Mouse (Mus musculus) olfactory bulb, adult 2 months (tissue): ENCODE results near the gene Ctso.

Experiments
- CTCF ChIP-seq: fragments of 200-500 bp; IDR thresholded peaks from 2 replicates; pipeline ENCODE4 v1.5.1; 2012; ENCODE audit warnings: low read depth, mild to moderate bottlenecking, low read length, moderate library complexity; ENCODE audit not compliant: insufficient read depth
- POLR2A ChIP-seq: fragments of 200-500 bp; IDR thresholded peaks from 2 replicates; pipeline ENCODE4 v1.6.1; 2012; ENCODE audit warnings: mild to moderate bottlenecking, low read depth, low read length, moderate library complexity; ENCODE audit not compliant: insufficient read depth

DNA sequence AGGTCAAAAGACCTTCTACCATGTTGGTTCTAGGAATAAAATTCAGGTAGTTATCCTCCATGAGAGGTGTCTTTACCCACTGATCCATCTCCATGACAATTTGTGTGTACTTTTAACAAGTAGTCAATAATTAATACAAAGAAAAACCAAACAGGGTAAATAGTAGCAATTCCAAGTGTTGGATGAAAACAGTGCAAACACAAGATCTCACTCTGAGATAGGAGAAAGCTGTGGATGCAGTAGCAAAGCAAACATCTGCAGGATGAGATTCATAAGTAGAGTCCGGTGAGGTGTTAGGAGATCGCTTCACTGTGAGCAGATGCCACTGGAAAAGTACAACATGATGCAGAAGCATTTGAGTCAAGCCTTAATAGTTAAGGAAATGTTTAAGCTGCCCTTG, 53.7 kb downstream of the Ctso start:
- TF ChIP-seq POLR2A (no peak), CTCF (no peak)
